Mouse (Mus musculus) thymus, adult 2 months (tissue): Measurements from ENCODE around the gene Cstb. TPM values are rescaled to one million over a fixed set of nuclear protein-coding genes. Genes with fewer than 3 reads are reported as not detected.

ENCODE experiments used
- DNase-seq: peaks from one replicate; pipeline ENCODE4 v3.0.0; 2021
- H3K27ac ChIP-seq: fragments of 200-500 bp; 2 replicates; pipeline ENCODE4 v1.5.1; 2012; ENCODE audit warnings: low read length, control low read depth; ENCODE audit not compliant: control insufficient read depth, insufficient read depth
- H3K27me3 ChIP-seq: fragments of 200-500 bp; 2 replicates; pipeline ENCODE4 v1.6.1; 2012; ENCODE audit warnings: mild to moderate bottlenecking, low read length, moderate library complexity, mixed read lengths; ENCODE audit not compliant: control insufficient read depth, insufficient read depth
- H3K36me3 ChIP-seq: fragments of 200-500 bp; 2 replicates; pipeline ENCODE4 v1.6.1; 2012; ENCODE audit warnings: mild to moderate bottlenecking, low read length, moderate library complexity; ENCODE audit not compliant: control insufficient read depth, insufficient read depth
- H3K4me1 ChIP-seq: fragments of 200-500 bp; replicated peaks from 2 replicates; pipeline ENCODE4 v1.6.1; 2012; ENCODE audit warnings: low read length; ENCODE audit not compliant: control insufficient read depth, insufficient read depth
- H3K4me3 ChIP-seq: fragments of 200-500 bp; 2 replicates; pipeline ENCODE4 v1.5.1; 2012; ENCODE audit warnings: mild to moderate bottlenecking, low read length, control low read depth, moderate library complexity; ENCODE audit not compliant: control insufficient read depth, insufficient read depth
- CTCF ChIP-seq: fragments of 200-500 bp; IDR thresholded peaks from 2 replicates; pipeline ENCODE4 v1.5.1; 2012; ENCODE audit warnings: mild to moderate bottlenecking, control low read depth, low read length, moderate library complexity, borderline replicate concordance; ENCODE audit not compliant: control insufficient read depth, poor library complexity, insufficient read depth; ENCODE audit errors: extremely low read depth
- POLR2A ChIP-seq: fragments of 200-500 bp; IDR thresholded peaks from 2 replicates; pipeline ENCODE4 v1.6.1; 2012; ENCODE audit warnings: mild to moderate bottlenecking, low read length, control low read depth, moderate library complexity; ENCODE audit not compliant: control insufficient read depth, poor library complexity, insufficient read depth; ENCODE audit errors: extremely low read depth
- WGBS: fragments of 180-500 bp; shearing (Covaris S2); methylation state at CpG from one replicate; pipeline ENCODE4 v1.1.7; 2018; 5-methylcytosine and 5-hydroxymethylcytosine counted together
- polyA plus RNA-seq: library from polyadenylated mRNA; depleted of rRNA; stranded (reverse); fragments of >200 nt; gene quantifications from 2 replicates; pipeline ENCODE4 v1.2.3, GENCODE M21; 2012; rRNA removed

Cstb gene
- polyA plus RNA-seq, 1 experiment, result 247 TPM

DNA sequence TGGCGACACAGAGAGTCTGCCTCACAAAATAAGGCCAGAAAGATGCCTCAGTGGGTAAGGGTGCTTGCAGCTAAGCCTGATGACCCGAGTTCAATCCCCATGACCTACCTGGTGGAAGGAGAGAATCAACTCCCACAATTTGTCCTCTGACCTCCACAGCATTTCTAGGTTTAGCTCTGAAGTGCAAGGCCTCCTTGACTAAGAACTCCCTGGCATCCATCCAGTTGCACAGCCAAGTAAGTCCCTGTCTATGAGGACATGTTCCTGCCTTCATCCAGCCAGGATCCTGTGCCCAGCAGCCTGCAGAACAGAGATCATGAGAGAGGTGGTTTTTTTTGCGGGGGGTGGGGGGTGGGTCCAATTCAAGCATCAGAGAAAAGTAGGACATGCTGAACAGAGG, 46.6 kb downstream of the Cstb start:
- H3K4me1 ChIP-seq, result peaks cover 2% of the 10 kb centered on the region; the same call in 1 of the 2 replicates
- no peak overlapping the region for H3K4me3 ChIP-seq
- no peaks in the 10 kb centered on the region for H3K27me3 ChIP-seq
- no peak for DNase-seq
- H3K36me3 ChIP-seq, result no peaks in the 10 kb centered on the region
- WGBS, result 88% methylated on average over 3 of the region's 3 CpGs
- H3K27ac ChIP-seq, result no peak overlapping the region
- TF ChIP-seq CTCF (no peak), POLR2A (no peak)

- DNase-seq, result no peak
- Histone ChIP-seq H3K27ac (no peak overlapping the region), H3K36me3 (no peaks in the 10 kb centered on the region), H3K27me3 (no peaks in the 10 kb centered on the region), H3K4me1 (peaks cover 2% of the 10 kb centered on the region; the same call in 1 of the 2 replicates), H3K4me3 (no peak overlapping the region)
- no peak for TF ChIP-seq POLR2A
- TF ChIP-seq CTCF, result no peak
- 82% methylated on average over 5 of the region's 5 CpGs for whole genome bisulfite sequencing
Observed at GRCm38 (mm10) chr10:78473434-78473833, 48.0 kb downstream of the Cstb start.

GRCm38 (mm10) chr10:78474759-78475158, 49.3 kb downstream of the Cstb start:
- Histone ChIP-seq H3K36me3 (no peaks in the 10 kb centered on the region), H3K27me3 (no peaks in the 10 kb centered on the region), H3K27ac (no peak overlapping the region), H3K4me3 (no peak overlapping the region), H3K4me1 (peaks cover 2% of the 10 kb centered on the region; the same call in 1 of the 2 replicates)
- 96% methylated on average over 8 of the region's 8 CpGs for WGBS
- TF ChIP-seq POLR2A (no peak), CTCF (no peak)
- no peak for DNase-seq

DNA sequence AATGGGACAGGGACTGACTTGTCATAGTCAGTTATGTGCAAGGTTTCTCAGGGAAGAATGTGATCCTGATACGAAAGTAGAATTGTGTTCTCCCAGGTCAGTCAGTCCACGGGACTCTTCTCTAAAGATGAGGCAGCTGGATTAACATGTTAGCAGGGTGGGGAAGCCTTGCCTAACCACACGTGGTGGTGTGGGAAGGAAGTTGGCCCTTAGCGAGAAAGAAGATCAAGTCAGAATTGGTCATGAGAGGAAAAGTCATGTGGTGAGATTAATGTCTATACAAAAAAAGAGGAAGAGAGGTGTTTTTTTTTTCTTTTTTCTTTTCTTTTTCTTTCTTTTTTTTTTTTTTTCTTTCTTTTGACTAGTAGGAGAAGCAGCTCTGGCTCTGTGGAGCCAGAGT, 51.4 kb downstream of the Cstb start:
- DNase-seq, result no peak
- no peak overlapping the region for H3K4me3 ChIP-seq
- no peaks in the 10 kb centered on the region for H3K27me3 ChIP-seq
- H3K27ac ChIP-seq, result no peak overlapping the region
- H3K4me1 ChIP-seq, result peaks cover 10% of the 10 kb centered on the region
- no peak for TF ChIP-seq CTCF
- no peak for TF ChIP-seq POLR2A
- WGBS, result 4% methylated on average over 4 of the region's 4 CpGs
- H3K36me3 ChIP-seq, result no peaks in the 10 kb centered on the region

Other genes with a start within 250 kb of the Cstb start
- gene Pwp2, start 240.5 kb upstream of the Cstb start, polyA plus RNA-seq, result 16.4 and 17.1 TPM in 2 replicates
- gene Trappc10, start 181.0 kb upstream of the Cstb start, polyA plus RNA-seq, result 96.0 and 105 TPM in 2 replicates
- 386 and 423 TPM in 2 replicates for gene Agpat3, start 73.2 kb upstream of the Cstb start, polyA plus RNA-seq
- gene Rrp1, start 12.6 kb upstream of the Cstb start, polyA plus RNA-seq, result 133 and 164 TPM in 2 replicates
- 26.1 and 28.8 TPM in 2 replicates for gene Pdxk, start 39.3 kb downstream of the Cstb start, polyA plus RNA-seq
- 0.09 TPM in 1 of 2 replicates, not detected in the other for gene Olfr1358, start 91.8 kb downstream of the Cstb start, polyA plus RNA-seq
- gene Ilvbl, start 148.7 kb downstream of the Cstb start, polyA plus RNA-seq, result 235 and 243 TPM in 2 replicates
- 12.2 and 12.3 TPM in 2 replicates for gene Syde1, start 166.3 kb downstream of the Cstb start, polyA plus RNA-seq
- gene Olfr1357, start 192.4 kb downstream of the Cstb start, polyA plus RNA-seq, result not detected in 2 replicates